Mouse (Mus musculus): ENCODE measurements at regions not wholly inside any gene's neighbourhood (a gene's known extent, or its start where the extent isn't known, plus 50 kb on each side); places are given as distances from the start of the nearest gene placed in this dataset.

DNA sequence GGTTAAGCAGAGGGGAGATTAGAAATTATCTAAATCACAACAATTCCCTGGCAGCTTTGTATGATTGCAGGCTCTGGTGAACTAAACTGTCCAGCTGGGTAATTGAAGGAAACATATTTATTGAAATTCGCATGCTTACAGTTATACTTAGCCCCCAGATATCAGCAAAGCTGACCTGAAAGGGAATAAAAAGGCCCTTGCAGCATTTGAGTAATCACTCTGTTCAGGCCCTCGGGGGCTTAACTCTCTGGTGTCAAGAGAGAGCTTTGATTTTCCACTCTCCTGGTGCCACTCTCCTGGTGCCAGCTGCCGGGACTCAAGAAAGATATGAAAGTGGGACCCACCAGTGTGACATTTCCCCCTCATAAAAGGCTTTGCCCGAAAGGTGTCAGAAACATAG lies 98.0 kb upstream of the Pirt start:
- no peak for TF ChIP-seq GATA1 (IDR thresholded peaks at IDR 0.05; ENCODE audit: borderline replicate concordance, low read length)
- no peak for TF ChIP-seq FLI1 (IDR thresholded peaks at IDR 0.05; ENCODE audit: low read length)
